Mouse (Mus musculus): ENCODE measurements around the gene Zfp619.

DNA sequence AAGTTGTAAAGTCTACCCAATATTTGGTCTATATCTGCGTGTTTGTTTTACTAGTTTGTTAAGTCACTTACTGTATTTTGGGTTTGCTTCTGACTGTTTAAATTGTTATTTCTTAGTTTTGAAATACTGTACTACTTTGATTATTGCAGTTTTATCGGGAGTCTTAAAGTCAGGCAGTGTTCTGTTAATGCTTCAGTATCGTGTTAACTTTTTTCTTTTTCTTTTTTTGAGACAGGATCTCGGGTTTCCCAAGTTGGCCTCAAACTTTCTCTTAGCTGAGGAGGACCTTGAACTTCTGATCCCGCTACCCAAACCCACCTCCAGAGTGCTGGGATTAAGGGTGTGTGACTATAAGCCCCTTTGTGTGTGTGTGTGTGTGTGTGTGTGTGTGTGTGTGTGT lies 35.4 kb downstream of the Zfp619 start:
- no peak for TF ChIP-seq CTCF (IDR thresholded peaks at IDR 0.05; ENCODE audit: control insufficient read depth, insufficient read depth, insufficient replicate concordance, low read depth, low read length)
- no peak for TF ChIP-seq POLR2A (IDR thresholded peaks at IDR 0.05; ENCODE audit: control insufficient read depth, low read depth, low read length)

All from testis, adult 2 months (tissue).